Mouse (Mus musculus) hindbrain, embryonic 10.5 days (tissue): ENCODE data around the gene Lrch1. TPM values are rescaled to one million over a fixed set of nuclear protein-coding genes. Genes with fewer than 3 reads are reported as not detected.

Experiments used
- DNase-seq: peaks from one replicate; pipeline ENCODE4 v3.0.0-alpha.2; 2017; ENCODE audit warnings: low spot score
- H3K27ac ChIP-seq: fragments of 300-500 bp; sonication (generic); 2 replicates; pipeline ENCODE4 v1.5.1; 2016; ENCODE audit warnings: mild to moderate bottlenecking, moderate library complexity
- H3K27me3 ChIP-seq: fragments of 300-500 bp; sonication (generic); 2 replicates; pipeline ENCODE4 v1.6.1; 2016; ENCODE audit warnings: mild to moderate bottlenecking; ENCODE audit not compliant: poor library complexity, insufficient read depth, severe bottlenecking
- H3K36me3 ChIP-seq: fragments of 300-500 bp; sonication (generic); 2 replicates; pipeline ENCODE4 v1.6.1; 2016; ENCODE audit warnings: mild to moderate bottlenecking, moderate library complexity
- H3K4me1 ChIP-seq: fragments of 300-500 bp; sonication (generic); replicated peaks from 2 replicates; pipeline ENCODE4 v1.6.1; 2016; ENCODE audit warnings: mild to moderate bottlenecking
- H3K4me3 ChIP-seq: fragments of 300-500 bp; sonication (generic); 2 replicates; pipeline ENCODE4 v1.5.1; 2016; ENCODE audit warnings: mild to moderate bottlenecking, moderate library complexity
- H3K9me3 ChIP-seq: fragments of 300-500 bp; sonication (generic); 2 replicates; pipeline ENCODE4 v1.6.1; 2016; ENCODE audit warnings: mild to moderate bottlenecking, moderate library complexity
- WGBS: fragments of 180-500 bp; shearing (Covaris S2); methylation state at CpG from one replicate; pipeline ENCODE4 v1.1.7; 2016; 5-methylcytosine and 5-hydroxymethylcytosine counted together
- polyA plus RNA-seq: library from polyadenylated mRNA; unstranded; fragments of >200 nt; fragmentation: Nextera tagmentation; extraction: Ambion mirVana; gene quantifications from 2 replicates; pipeline ENCODE4 v1.2.1, GENCODE M21; 2016

The Lrch1 gene
- polyA plus RNA-seq, 1 experiment from 2014 or later: 8.2 TPM

GRCm38 (mm10) chr14:74926899-74927571 is 20.6 kb downstream of the Lrch1 start:
- Histone ChIP-seq H3K4me1 (peaks cover 13% of the 10 kb centered on the region), H3K27me3 (no peaks in the 10 kb centered on the region), H3K27ac (peak overlapping the region; percentile 45; the same call in 1 of the 2 replicates), H3K4me3 (no peak overlapping the region), H3K9me3 (no peaks in the 10 kb centered on the region), H3K36me3 (no peaks in the 10 kb centered on the region)
- 52% methylated on average over 11 of the region's 11 CpGs for WGBS
- peak; percentile 29 for DNase-seq

- Histone ChIP-seq H3K27me3 (no peaks in the 10 kb centered on the region), H3K36me3 (no peaks in the 10 kb centered on the region), H3K4me3 (no peak overlapping the region), H3K4me1 (peaks cover 13% of the 10 kb centered on the region), H3K27ac (no peak overlapping the region), H3K9me3 (no peaks in the 10 kb centered on the region)
- no peak for DNase-seq
- 91% methylated on average over 9 of the region's 9 CpGs for WGBS
Observed at GRCm38 (mm10) chr14:74925951-74926517, 21.6 kb downstream of the Lrch1 start.

GRCm38 (mm10) chr14:74924521-74924920 is 23.2 kb downstream of the Lrch1 start:
- Histone ChIP-seq H3K9me3 (no peaks in the 10 kb centered on the region), H3K4me1 (peaks cover 13% of the 10 kb centered on the region), H3K27me3 (no peaks in the 10 kb centered on the region), H3K27ac (no peak overlapping the region), H3K4me3 (no peak overlapping the region), H3K36me3 (no peaks in the 10 kb centered on the region)
- WGBS: 86% methylated on average over 3 of the region's 3 CpGs
- no peak for DNase-seq

- Histone ChIP-seq H3K4me1 (peaks cover 13% of the 10 kb centered on the region), H3K9me3 (no peaks in the 10 kb centered on the region), H3K27me3 (no peaks in the 10 kb centered on the region), H3K36me3 (no peaks in the 10 kb centered on the region), H3K4me3 (no peak overlapping the region), H3K27ac (no peak overlapping the region)
- no peak for DNase-seq
- 84% methylated on average over 2 of the region's 2 CpGs for WGBS
Observed at GRCm38 (mm10) chr14:74924031-74924430, 23.6 kb downstream of the Lrch1 start.

GRCm38 (mm10) chr14:74922039-74922736 is 25.5 kb downstream of the Lrch1 start:
- H3K4me3 ChIP-seq: no peak overlapping the region
- H3K27me3 ChIP-seq: no peaks in the 10 kb centered on the region
- WGBS: 86% methylated on average over 12 of the region's 12 CpGs

GRCm38 (mm10) chr14:74921471-74921870 is 26.2 kb downstream of the Lrch1 start:
- DNase-seq: no peak
- no peaks in the 10 kb centered on the region for H3K36me3 ChIP-seq
- H3K4me3 ChIP-seq: no peak overlapping the region
- H3K4me1 ChIP-seq: peaks cover 4% of the 10 kb centered on the region; the same call in 1 of the 2 replicates
- no peaks in the 10 kb centered on the region for H3K9me3 ChIP-seq
- 91% methylated on average over 9 of the region's 9 CpGs for WGBS
- no peaks in the 10 kb centered on the region for H3K27me3 ChIP-seq
- no peak overlapping the region for H3K27ac ChIP-seq

More at GRCm38 (mm10) chr14:74922039-74922736, 25.5 kb downstream of the Lrch1 start:
- no peak overlapping the region for H3K27ac ChIP-seq
- no peak for DNase-seq
- H3K36me3 ChIP-seq: no peaks in the 10 kb centered on the region
- peaks cover 11% of the 10 kb centered on the region for H3K4me1 ChIP-seq
- H3K9me3 ChIP-seq: no peaks in the 10 kb centered on the region

GRCm38 (mm10) chr14:74919132-74919531 is 28.5 kb downstream of the Lrch1 start:
- Histone ChIP-seq H3K4me3 (no peak overlapping the region), H3K27ac (no peak overlapping the region), H3K36me3 (no peaks in the 10 kb centered on the region), H3K9me3 (no peaks in the 10 kb centered on the region), H3K27me3 (no peaks in the 10 kb centered on the region), H3K4me1 (peaks cover 12% of the 10 kb centered on the region)
- WGBS: 81% methylated on average over 7 of the region's 7 CpGs
- no peak for DNase-seq

GRCm38 (mm10) chr14:74918521-74919103 is 29.1 kb downstream of the Lrch1 start:
- no peak overlapping the region for H3K27ac ChIP-seq
- H3K4me1 ChIP-seq: peaks cover 9% of the 10 kb centered on the region
- no peaks in the 10 kb centered on the region for H3K9me3 ChIP-seq
- no peak overlapping the region for H3K4me3 ChIP-seq
- H3K27me3 ChIP-seq: no peaks in the 10 kb centered on the region
- DNase-seq: no peak
- 94% methylated on average over 5 of the region's 5 CpGs for WGBS
- H3K36me3 ChIP-seq: no peaks in the 10 kb centered on the region

GRCm38 (mm10) chr14:74917504-74918124 is 30.1 kb downstream of the Lrch1 start:
- H3K4me3 ChIP-seq: no peak overlapping the region
- no peak overlapping the region for H3K27ac ChIP-seq
- H3K27me3 ChIP-seq: no peaks in the 10 kb centered on the region
- H3K4me1 ChIP-seq: peaks cover 9% of the 10 kb centered on the region
- no peak for DNase-seq
- 88% methylated on average over 5 of the region's 5 CpGs for WGBS
- no peaks in the 10 kb centered on the region for H3K9me3 ChIP-seq
- no peaks in the 10 kb centered on the region for H3K36me3 ChIP-seq

- WGBS: 89% methylated on average over 4 of the region's 4 CpGs
- H3K4me1 ChIP-seq: peaks cover 9% of the 10 kb centered on the region
- no peak overlapping the region for H3K4me3 ChIP-seq
- no peak for DNase-seq
- no peaks in the 10 kb centered on the region for H3K9me3 ChIP-seq
- H3K27me3 ChIP-seq: no peaks in the 10 kb centered on the region
- peak overlapping the region; percentile 57; the same call in 1 of the 2 replicates for H3K27ac ChIP-seq
- no peaks in the 10 kb centered on the region for H3K36me3 ChIP-seq
Observed at GRCm38 (mm10) chr14:74916691-74917090, 31.0 kb downstream of the Lrch1 start.

GRCm38 (mm10) chr14:74916075-74916474 is 31.6 kb downstream of the Lrch1 start:
- Histone ChIP-seq H3K4me3 (no peak overlapping the region), H3K27ac (peak overlapping the region; percentile 57), H3K36me3 (no peaks in the 10 kb centered on the region), H3K4me1 (peaks cover 9% of the 10 kb centered on the region), H3K27me3 (no peaks in the 10 kb centered on the region), H3K9me3 (no peaks in the 10 kb centered on the region)
- no peak for DNase-seq
- WGBS: 68% methylated on average over 8 of the region's 8 CpGs

GRCm38 (mm10) chr14:74915658-74916057 is 32.0 kb downstream of the Lrch1 start:
- peak overlapping the region; percentile 57; the same call in 1 of the 2 replicates for H3K27ac ChIP-seq
- no peaks in the 10 kb centered on the region for H3K9me3 ChIP-seq
- no peak for DNase-seq
- H3K36me3 ChIP-seq: no peaks in the 10 kb centered on the region
- H3K4me3 ChIP-seq: no peak overlapping the region
- peaks cover 9% of the 10 kb centered on the region for H3K4me1 ChIP-seq
- H3K27me3 ChIP-seq: no peaks in the 10 kb centered on the region
- WGBS: 89% methylated on average over 2 of the region's 2 CpGs
